Mouse (Mus musculus) activated CD4-positive, CD25-positive, alpha-beta regulatory T cell (primary cell): ENCODE measurements around the gene 9530002B09Rik. TPM values are rescaled to one million over a fixed set of nuclear protein-coding genes. Genes with fewer than 3 reads are reported as not detected.

Experiments used
- polyA plus RNA-seq, 2 experiments: library from polyadenylated mRNA; unstranded; fragments of 100-300 nt; shearing (Covaris generic); gene quantifications; one replicate each; pipeline ENCODE4 v1.2.1; 2017

9530002B09Rik gene
- polyA plus RNA-seq = not detected

GRCm38 (mm10) chr4:122688975-122689374 lies at the start of gene 9530002B09Rik:
TSS of gene 9530002B09Rik (plus strand) at chr4:122689275.

Other genes starting within 250 kb of the 9530002B09Rik start
- gene Ppt1, start 147.0 kb downstream of the 9530002B09Rik start, polyA plus RNA-seq = 10 to 100 TPM; 91.4 to 94.4 TPM
- gene Cap1, start 196.8 kb downstream of the 9530002B09Rik start, polyA plus RNA-seq = 100 to 1,000 TPM; 113 to 188 TPM